Mouse (Mus musculus): ENCODE results near the gene Ear6. TPM values are rescaled to one million over a fixed set of nuclear protein-coding genes. Genes with fewer than 3 reads are reported as not detected.
A peak's percentile ranks its signal among the peaks of the same experiment; 100 is the strongest.

Gene Ear6
- polyA plus RNA-seq, 1 experiment, result 3.9 TPM

DNA sequence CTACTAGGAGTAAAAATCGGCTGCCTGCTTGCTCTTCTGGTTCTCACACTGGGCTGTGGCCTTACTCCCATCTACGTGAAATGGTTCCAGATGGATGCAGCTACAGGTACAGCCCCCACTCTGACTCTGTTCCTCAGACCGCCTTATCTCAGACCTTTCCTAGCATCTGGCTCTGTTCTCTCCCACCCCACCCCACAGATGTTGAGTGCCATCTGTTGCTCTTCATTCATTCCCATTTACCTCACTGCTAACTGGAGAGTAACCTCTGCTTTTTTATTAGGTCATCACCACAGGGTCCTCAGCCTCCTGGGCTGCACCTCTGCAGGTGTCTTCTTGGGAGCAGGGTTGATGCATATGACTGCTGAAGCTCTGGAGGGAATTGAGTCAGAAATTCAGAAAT lies 40.3 kb downstream of the Ear6 start:
- no peak overlapping the region for H3K4me3 ChIP-seq (ENCODE audit: extremely low read depth, insufficient read depth, insufficient read length)
- TF ChIP-seq POLR2A (IDR thresholded peaks at IDR 0.05; ENCODE audit: low read depth, low read length), result no peak
- no peak for TF ChIP-seq CTCF (IDR thresholded peaks at IDR 0.05; ENCODE audit: extremely low read depth, insufficient read depth, insufficient read length, insufficient replicate concordance)
- WGBS, result 81% methylated on average over 3 of the region's 3 CpGs
- no peak for DNase-seq (ENCODE audit: low read depth in 1 of 2, low spot score in 2 of 2)
- H3K36me3 ChIP-seq (ENCODE audit: control insufficient read depth, insufficient read depth, low read length), result peaks cover 26% of the 10 kb centered on the region
- H3K27me3 ChIP-seq (ENCODE audit: control insufficient read depth, insufficient read depth, low read length), result no peaks in the 10 kb centered on the region
- H3K4me1 ChIP-seq (ENCODE audit: control insufficient read depth, insufficient read depth, insufficient read length), result no peaks in the 10 kb centered on the region
- no peak overlapping the region for H3K27ac ChIP-seq (ENCODE audit: insufficient read depth, low read length)

DNA sequence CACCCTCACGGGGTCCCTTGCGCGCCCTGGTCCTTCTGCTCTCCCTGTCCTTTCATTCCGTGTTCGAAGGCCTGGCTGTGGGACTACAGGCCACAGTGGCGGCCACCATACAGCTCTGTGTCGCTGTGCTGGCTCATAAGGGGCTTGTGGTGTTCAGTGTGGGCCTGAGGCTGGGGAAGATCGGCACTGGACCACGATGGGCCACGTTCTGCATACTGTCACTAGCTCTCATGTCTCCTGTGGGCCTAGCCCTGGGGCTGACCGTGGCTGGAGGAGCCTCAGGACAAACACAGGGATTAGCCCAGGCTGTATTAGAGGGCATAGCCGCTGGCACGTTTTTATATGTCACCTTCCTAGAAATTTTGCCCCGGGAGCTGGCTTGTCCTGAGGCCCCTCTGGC lies 41.6 kb downstream of the Ear6 start:
- WGBS, result 92% methylated on average over 14 of the region's 14 CpGs
- no peaks in the 10 kb centered on the region for H3K4me1 ChIP-seq (ENCODE audit: control insufficient read depth, insufficient read depth, insufficient read length)

GRCm38 (mm10) chr14:51896019-51896418 lies 42.5 kb downstream of the Ear6 start:
- no peak overlapping the region for H3K4me3 ChIP-seq (ENCODE audit: extremely low read depth, insufficient read depth, insufficient read length)
- H3K27ac ChIP-seq (ENCODE audit: insufficient read depth, low read length), result no peak overlapping the region
- no peak for TF ChIP-seq POLR2A (IDR thresholded peaks at IDR 0.05; ENCODE audit: low read depth, low read length)
- no peak for TF ChIP-seq CTCF (IDR thresholded peaks at IDR 0.05; ENCODE audit: extremely low read depth, insufficient read depth, insufficient read length, insufficient replicate concordance)
- no peak for DNase-seq (ENCODE audit: low read depth in 1 of 2, low spot score in 2 of 2)
- WGBS, result 81% methylated on average over 6 of the region's 6 CpGs
- peaks cover 8% of the 10 kb centered on the region for H3K36me3 ChIP-seq (ENCODE audit: control insufficient read depth, insufficient read depth, low read length)
- H3K27me3 ChIP-seq (ENCODE audit: control insufficient read depth, insufficient read depth, low read length), result no peaks in the 10 kb centered on the region
- H3K4me1 ChIP-seq (ENCODE audit: control insufficient read depth, insufficient read depth, insufficient read length), result no peaks in the 10 kb centered on the region

More for the DNA sequence above, 41.6 kb downstream of the Ear6 start:
- DNase-seq (ENCODE audit: low read depth in 1 of 2, low spot score in 2 of 2), result no peak
- H3K4me3 ChIP-seq (ENCODE audit: extremely low read depth, insufficient read depth, insufficient read length), result no peak overlapping the region
- no peak overlapping the region for H3K27ac ChIP-seq (ENCODE audit: insufficient read depth, low read length)
- H3K36me3 ChIP-seq (ENCODE audit: control insufficient read depth, insufficient read depth, low read length), result peaks cover 15% of the 10 kb centered on the region
- TF ChIP-seq CTCF (IDR thresholded peaks at IDR 0.05; ENCODE audit: extremely low read depth, insufficient read depth, insufficient read length, insufficient replicate concordance) (no peak), POLR2A (IDR thresholded peaks at IDR 0.05; ENCODE audit: low read depth, low read length) (no peak)
- no peaks in the 10 kb centered on the region for H3K27me3 ChIP-seq (ENCODE audit: control insufficient read depth, insufficient read depth, low read length)

DNA sequence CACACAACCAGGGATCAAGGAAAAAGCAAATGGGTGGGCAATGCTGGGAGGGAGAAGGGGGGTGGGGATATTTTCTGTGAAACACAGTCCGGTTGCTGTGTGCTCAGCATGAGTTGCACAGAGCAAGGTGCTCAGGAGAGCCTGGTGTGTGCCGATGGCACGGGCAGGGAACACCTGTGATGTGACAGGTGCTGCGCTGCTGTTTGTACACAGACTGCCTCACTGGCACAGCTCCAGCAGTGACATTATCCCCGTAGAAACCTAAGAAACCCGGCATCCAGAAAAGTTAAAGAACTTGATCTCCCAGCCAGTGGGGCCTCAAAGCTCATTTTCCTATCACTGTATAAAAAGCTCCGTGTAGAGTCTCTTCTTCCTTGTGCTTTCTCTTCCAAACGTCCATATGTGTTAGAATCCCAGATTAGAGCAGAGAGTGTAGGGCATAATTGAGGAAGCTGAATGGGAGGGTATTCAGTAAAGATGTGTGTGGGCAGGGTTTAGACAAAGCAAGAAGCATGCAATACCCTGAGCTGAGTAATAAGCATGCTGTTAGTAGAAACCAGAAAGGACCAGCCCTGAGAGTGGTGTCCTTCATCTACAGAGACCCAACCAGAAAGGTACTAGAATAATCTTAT lies 43.2 kb downstream of the Ear6 start:
- no peak for DNase-seq (ENCODE audit: low read depth in 1 of 2, low spot score in 2 of 2)
- TF ChIP-seq CTCF (IDR thresholded peaks at IDR 0.05; ENCODE audit: extremely low read depth, insufficient read depth, insufficient read length, insufficient replicate concordance), result no peak
- no peak for TF ChIP-seq POLR2A (IDR thresholded peaks at IDR 0.05; ENCODE audit: low read depth, low read length)
- no peaks in the 10 kb centered on the region for H3K4me1 ChIP-seq (ENCODE audit: control insufficient read depth, insufficient read depth, insufficient read length)
- H3K27me3 ChIP-seq (ENCODE audit: control insufficient read depth, insufficient read depth, low read length), result no peaks in the 10 kb centered on the region
- no peak overlapping the region for H3K4me3 ChIP-seq (ENCODE audit: extremely low read depth, insufficient read depth, insufficient read length)
- 88% methylated on average over 8 of the region's 8 CpGs for WGBS
- H3K27ac ChIP-seq (ENCODE audit: insufficient read depth, low read length), result no peak overlapping the region
- peaks cover 2% of the 10 kb centered on the region for H3K36me3 ChIP-seq (ENCODE audit: control insufficient read depth, insufficient read depth, low read length)

DNA sequence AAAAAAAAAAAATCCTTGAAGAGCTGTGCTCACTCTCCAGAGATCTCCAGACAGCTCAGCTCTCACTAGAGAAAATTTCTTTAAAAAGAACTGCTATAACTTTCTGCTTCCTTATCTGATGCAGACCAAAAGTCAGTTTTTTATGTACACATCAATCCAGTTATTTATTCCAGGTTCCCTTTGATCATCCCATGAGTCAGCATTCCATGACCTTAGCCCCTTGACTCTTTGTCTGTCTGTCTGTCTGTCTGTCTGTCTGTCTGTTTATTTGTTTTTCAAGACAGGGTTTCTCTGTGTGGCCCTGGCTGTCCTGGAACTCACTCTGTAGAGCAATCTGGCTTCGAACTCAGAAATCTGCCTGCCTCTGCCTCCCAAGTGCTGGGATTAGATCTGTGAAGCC lies 45.9 kb downstream of the Ear6 start:
- Histone ChIP-seq H3K36me3 (ENCODE audit: control insufficient read depth, insufficient read depth, low read length) (no peaks in the 10 kb centered on the region; the same call in 1 of the 2 replicates), H3K4me3 (ENCODE audit: extremely low read depth, insufficient read depth, insufficient read length) (no peak overlapping the region), H3K4me1 (ENCODE audit: control insufficient read depth, insufficient read depth, insufficient read length) (no peaks in the 10 kb centered on the region), H3K27ac (ENCODE audit: insufficient read depth, low read length) (no peak overlapping the region), H3K27me3 (ENCODE audit: control insufficient read depth, insufficient read depth, low read length) (no peaks in the 10 kb centered on the region)
- TF ChIP-seq POLR2A (IDR thresholded peaks at IDR 0.05; ENCODE audit: low read depth, low read length) (no peak), CTCF (IDR thresholded peaks at IDR 0.05; ENCODE audit: extremely low read depth, insufficient read depth, insufficient read length, insufficient replicate concordance) (no peak)
- WGBS, result 84% methylated on average over 1 of the region's 1 CpGs
- DNase-seq (ENCODE audit: low read depth in 1 of 2, low spot score in 2 of 2), result no peak

DNA sequence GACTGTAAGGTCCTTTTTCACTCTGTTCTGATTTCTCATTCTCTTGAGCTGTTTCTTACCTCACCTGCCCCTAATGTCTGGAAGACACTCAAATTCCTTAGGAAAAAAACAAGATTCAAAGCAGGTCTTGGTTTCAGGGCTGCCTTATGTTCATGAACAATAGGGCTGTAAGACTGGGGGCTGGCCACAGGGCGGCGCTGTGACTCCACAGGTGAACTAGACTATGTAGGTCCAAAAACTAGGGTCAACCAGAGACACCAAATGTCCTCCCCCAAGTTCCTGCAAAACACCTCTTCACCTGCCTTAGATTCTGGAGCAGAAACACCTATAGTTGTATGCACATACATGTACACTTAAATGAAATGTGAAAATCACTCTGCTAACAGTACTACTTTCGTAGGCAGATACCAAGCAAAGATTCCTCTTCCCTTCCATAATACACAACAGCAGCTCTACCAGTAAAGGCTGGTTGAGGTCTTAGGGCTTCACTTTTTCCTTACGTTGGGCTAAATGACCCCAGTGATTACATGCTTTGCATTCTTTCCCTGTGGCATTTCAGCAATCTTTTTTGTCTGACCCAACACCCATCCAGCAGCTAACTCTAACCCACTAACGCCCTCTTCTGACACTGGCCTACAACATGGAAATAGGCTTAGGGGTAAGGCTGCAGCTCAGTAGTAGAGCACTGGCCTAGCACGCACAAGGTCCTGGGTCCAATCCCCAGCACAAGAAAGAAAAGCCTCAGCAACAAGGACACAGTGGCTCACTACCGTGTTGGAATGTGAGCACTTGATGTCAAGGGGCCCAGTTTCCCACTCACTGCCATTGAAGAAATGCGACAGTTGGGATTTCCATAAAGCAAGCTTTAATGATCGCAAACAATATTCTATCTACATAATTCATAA lies 49.6 kb downstream of the Ear6 start:
- WGBS, result 65% methylated on average over 9 of the region's 9 CpGs
- peak; percentile 26 to 65 for DNase-seq (ENCODE audit: low read depth in 1 of 2, low spot score in 2 of 2)
- no peak overlapping the region for H3K4me3 ChIP-seq (ENCODE audit: extremely low read depth, insufficient read depth, insufficient read length)
- H3K27me3 ChIP-seq (ENCODE audit: control insufficient read depth, insufficient read depth, low read length), result no peaks in the 10 kb centered on the region
- TF ChIP-seq POLR2A (IDR thresholded peaks at IDR 0.05; ENCODE audit: low read depth, low read length), result no peak
- TF ChIP-seq CTCF (IDR thresholded peaks at IDR 0.05; ENCODE audit: extremely low read depth, insufficient read depth, insufficient read length, insufficient replicate concordance), result peak; percentile 86; the same call in 1 of the 2 replicates
- H3K27ac ChIP-seq (ENCODE audit: insufficient read depth, low read length), result no peak overlapping the region
- no peaks in the 10 kb centered on the region for H3K36me3 ChIP-seq (ENCODE audit: control insufficient read depth, insufficient read depth, low read length)
- no peaks in the 10 kb centered on the region for H3K4me1 ChIP-seq (ENCODE audit: control insufficient read depth, insufficient read depth, insufficient read length)

Measured in spleen, adult 2 months (tissue).